Mouse (Mus musculus) spleen, adult 2 months (tissue): ENCODE results near the gene Hrh1.

Experiments
- CTCF ChIP-seq: fragments of 200-500 bp; IDR thresholded peaks from 2 replicates; pipeline ENCODE4 v1.5.1; 2011; ENCODE audit warnings: mild to moderate bottlenecking, inconsistent platforms; ENCODE audit not compliant: insufficient read depth, insufficient read length, insufficient replicate concordance; ENCODE audit errors: extremely low read depth
- POLR2A ChIP-seq: fragments of 200-500 bp; IDR thresholded peaks from 2 replicates; pipeline ENCODE4 v1.6.1; 2011; ENCODE audit warnings: low read depth, low read length, inconsistent platforms

DNA sequence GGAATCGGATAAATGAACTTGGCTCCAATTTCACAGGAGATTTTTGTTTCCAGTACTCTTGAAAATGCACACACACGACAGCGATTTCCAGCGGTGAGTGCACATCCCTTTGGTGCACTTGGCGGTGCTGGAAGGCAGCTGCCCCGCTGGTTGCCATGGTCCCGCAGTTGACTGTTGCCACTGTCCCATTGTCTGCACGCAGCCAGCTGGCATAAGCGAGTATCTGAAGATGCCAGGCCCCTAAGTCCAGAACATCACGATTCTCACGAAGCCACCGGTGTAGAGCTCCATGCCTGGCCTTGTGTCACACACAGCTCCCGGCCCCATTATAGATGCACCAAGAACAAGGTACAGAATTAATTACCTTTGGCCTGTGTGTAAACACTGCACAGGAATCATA lies 29.9 kb downstream of the Hrh1 start:
- TF ChIP-seq CTCF (no peak), POLR2A (no peak)
